Mouse (Mus musculus) MEL (cell line): Measurements from ENCODE around the gene Foxn3.

Experiments
- CTCF ChIP-seq, 3 experiments: IDR thresholded peaks in 2 of 3; conservative IDR thresholded peaks in 1 of 3; 2 replicates each; pipeline ENCODE4 v1.5.1; 2011 to 2012; ENCODE audit warnings: low read length in 3 of 3, low read depth in 2 of 3, mild to moderate bottlenecking in 2 of 3, improper control_type of control experiment in 1 of 3, inconsistent platforms in 1 of 3, mixed read lengths in 1 of 3, moderate library complexity in 1 of 3; ENCODE audit not compliant: control insufficient read depth in 1 of 3, insufficient read depth in 1 of 3, poor library complexity in 1 of 3, severe bottlenecking in 1 of 3
- EP300 ChIP-seq, 2 experiments: IDR thresholded peaks; 2 replicates each; pipeline ENCODE4 v1.6.1; 2011; ENCODE audit warnings: improper control_type of control experiment in 2 of 2, low read length in 2 of 2, low read depth in 1 of 2, mild to moderate bottlenecking in 1 of 2
- ETS1 ChIP-seq: IDR thresholded peaks from 2 replicates; pipeline ENCODE4 v1.6.1; 2012; ENCODE audit warnings: low read depth, mild to moderate bottlenecking, inconsistent platforms, low read length, improper control_type of control experiment, moderate library complexity
- GATA1 ChIP-seq: IDR thresholded peaks from 2 replicates; pipeline ENCODE4 v1.6.1; 2011; ENCODE audit warnings: low read depth, low read length, improper control_type of control experiment
- JUND ChIP-seq: IDR thresholded peaks from 2 replicates; pipeline ENCODE4 v1.6.1; 2011; ENCODE audit warnings: low read depth, mild to moderate bottlenecking, improper control_type of control experiment, low read length
- MAFK ChIP-seq: IDR thresholded peaks from 2 replicates; pipeline ENCODE4 v1.6.1; 2011; ENCODE audit warnings: low read depth, mild to moderate bottlenecking, low read length, improper control_type of control experiment, borderline replicate concordance
- POLR2A ChIP-seq, 2 experiments: IDR thresholded peaks; 2 replicates each; pipeline ENCODE4 v1.6.1; 2011 to 2012; ENCODE audit warnings: low read length in 2 of 2, mild to moderate bottlenecking in 2 of 2, control low read depth in 1 of 2, improper control_type of control experiment in 1 of 2, low read depth in 1 of 2, moderate library complexity in 1 of 2; ENCODE audit not compliant: control insufficient read depth in 1 of 2, insufficient read depth in 1 of 2, poor library complexity in 1 of 2
- SIN3A ChIP-seq: IDR thresholded peaks from 2 replicates; pipeline ENCODE4 v1.6.1; 2012; ENCODE audit warnings: low read length, improper control_type of control experiment, inconsistent platforms
- SMC3 ChIP-seq: IDR thresholded peaks from 2 replicates; pipeline ENCODE4 v1.6.1; 2011; ENCODE audit warnings: low read depth, low read length, improper control_type of control experiment
- TAL1 ChIP-seq: IDR thresholded peaks from 2 replicates; pipeline ENCODE4 v1.6.1; 2012; ENCODE audit warnings: mild to moderate bottlenecking, inconsistent platforms, low read length, moderate library complexity, mixed read lengths
- TBP ChIP-seq: IDR thresholded peaks from 2 replicates; pipeline ENCODE4 v1.8.0; 2011; ENCODE audit warnings: low read depth, low read length, improper control_type of control experiment
- USF1 ChIP-seq: IDR thresholded peaks from 2 replicates; pipeline ENCODE4 v1.6.1; 2014; ENCODE audit warnings: low read depth, mild to moderate bottlenecking, inconsistent platforms, low read length, improper control_type of control experiment, moderate library complexity
- USF2 ChIP-seq, 2 experiments: IDR thresholded peaks; 2 replicates each; pipeline ENCODE4 v1.6.1; 2011 to 2012; ENCODE audit warnings: improper control_type of control experiment in 2 of 2, low read length in 2 of 2, borderline replicate concordance in 1 of 2, inconsistent platforms in 1 of 2, low read depth in 1 of 2, mild to moderate bottlenecking in 1 of 2; ENCODE audit not compliant: insufficient read depth in 1 of 2
- ZKSCAN1 ChIP-seq: IDR thresholded peaks from 2 replicates; pipeline ENCODE4 v1.6.1; 2012; ENCODE audit warnings: low read depth, mild to moderate bottlenecking, inconsistent platforms, low read length, improper control_type of control experiment, moderate library complexity

DNA sequence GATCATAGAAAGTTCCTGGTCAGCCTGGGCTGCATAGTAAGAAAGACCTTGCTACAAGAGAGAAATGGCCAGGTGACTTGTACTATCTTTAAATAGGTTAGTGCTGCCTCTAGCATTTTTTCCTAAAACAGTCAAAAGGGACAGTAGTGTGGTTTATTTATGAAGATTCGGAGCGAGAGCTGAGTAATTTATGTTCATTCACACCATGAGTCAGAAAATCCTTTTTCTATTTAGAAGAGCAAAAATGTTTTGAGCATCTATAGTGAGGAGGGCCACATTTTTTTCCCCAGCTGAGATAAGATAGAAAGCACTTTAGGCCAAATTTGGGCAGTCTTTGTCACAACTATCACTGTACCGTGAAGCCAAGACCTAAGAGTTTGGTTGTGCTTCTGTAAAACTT lies 24.0 kb upstream of the Foxn3 start:
- TF ChIP-seq EP300 (IDR thresholded peaks at IDR 0.05; ENCODE audit: low read depth in 1 of 2, low read length in 2 of 2) (no peak), SIN3A (no peak), CTCF (IDR thresholded peaks at IDR 0.05 in 2 of 3, conservative IDR thresholded peaks at IDR 0.05 in 1 of 3; ENCODE audit: control insufficient read depth in 1 of 3, insufficient read depth in 1 of 3, low read depth in 2 of 3, low read length in 3 of 3, poor library complexity in 1 of 3, severe bottlenecking in 1 of 3) (no peak), ETS1 (no peak), JUND (no peak), ZKSCAN1 (no peak), TAL1 (no peak), MAFK (no peak), SMC3 (no peak), TBP (no peak), GATA1 (no peak), POLR2A (IDR thresholded peaks at IDR 0.05; ENCODE audit: control insufficient read depth in 1 of 2, insufficient read depth in 1 of 2, low read depth in 1 of 2, low read length in 2 of 2, poor library complexity in 1 of 2) (no peak), USF2 (IDR thresholded peaks at IDR 0.05; ENCODE audit: borderline replicate concordance in 1 of 2, insufficient read depth in 1 of 2, low read depth in 1 of 2, low read length in 2 of 2) (no peak), USF1 (no peak)
